Mouse (Mus musculus) ES-Bruce4 (cell line): ENCODE data around the gene Arhgef40. TPM values are rescaled to one million over a fixed set of nuclear protein-coding genes. Genes with fewer than 3 reads are reported as not detected.

ENCODE experiments used
- H3K27ac ChIP-seq: 2 replicates; pipeline ENCODE4 v1.5.1; 2012; ENCODE audit warnings: low read length, inconsistent platforms; ENCODE audit not compliant: insufficient read depth
- H3K27me3 ChIP-seq: 2 replicates; pipeline ENCODE4 v1.6.1; 2012; ENCODE audit warnings: mild to moderate bottlenecking, low read length, inconsistent platforms; ENCODE audit not compliant: control insufficient read depth, poor library complexity, insufficient read depth, severe bottlenecking
- H3K36me3 ChIP-seq: 2 replicates; pipeline ENCODE4 v1.6.1; 2012; ENCODE audit warnings: inconsistent platforms, mild to moderate bottlenecking, low read length, moderate library complexity; ENCODE audit not compliant: control insufficient read depth, poor library complexity, insufficient read depth, severe bottlenecking
- H3K4me1 ChIP-seq: one replicate; pipeline ENCODE4 v1.8.1; 2011; ENCODE audit warnings: low read length; ENCODE audit not compliant: control insufficient read depth, insufficient read depth
- H3K4me3 ChIP-seq: 2 replicates; pipeline ENCODE4 v1.5.1; 2011; ENCODE audit warnings: low read depth, mild to moderate bottlenecking, low read length
- H3K9ac ChIP-seq: 2 replicates; pipeline ENCODE4 v1.6.1; 2012; ENCODE audit warnings: low read depth, mild to moderate bottlenecking, inconsistent platforms; ENCODE audit not compliant: poor library complexity, severe bottlenecking
- H3K9me3 ChIP-seq: replicated peaks from 2 replicates; pipeline ENCODE4 v1.6.1; 2012; ENCODE audit warnings: mild to moderate bottlenecking, low read length, inconsistent platforms; ENCODE audit not compliant: control insufficient read depth, poor library complexity, insufficient read depth, severe bottlenecking
- CTCF ChIP-seq: IDR thresholded peaks from one replicate; pipeline ENCODE4 v1.8.1; 2011; ENCODE audit warnings: low read depth, low read length
- EP300 ChIP-seq: IDR thresholded peaks from 2 replicates; pipeline ENCODE4 v1.6.1; 2011; ENCODE audit warnings: low read depth, low read length; ENCODE audit not compliant: insufficient read depth
- POLR2A ChIP-seq: IDR thresholded peaks from one replicate; pipeline ENCODE4 v1.8.1; 2011; ENCODE audit warnings: low read length; ENCODE audit not compliant: insufficient read depth
- polyA plus RNA-seq: library from polyadenylated mRNA; stranded (reverse); fragments of >200 nt; gene quantifications from 2 replicates; pipeline ENCODE4 v1.2.4, GENCODE M21; 2011; ENCODE audit warnings: low read depth; ENCODE audit not compliant: missing spikeins, insufficient read depth, insufficient read length

The Arhgef40 gene
- polyA plus RNA-seq, 1 experiment = 20.5 TPM

DNA sequence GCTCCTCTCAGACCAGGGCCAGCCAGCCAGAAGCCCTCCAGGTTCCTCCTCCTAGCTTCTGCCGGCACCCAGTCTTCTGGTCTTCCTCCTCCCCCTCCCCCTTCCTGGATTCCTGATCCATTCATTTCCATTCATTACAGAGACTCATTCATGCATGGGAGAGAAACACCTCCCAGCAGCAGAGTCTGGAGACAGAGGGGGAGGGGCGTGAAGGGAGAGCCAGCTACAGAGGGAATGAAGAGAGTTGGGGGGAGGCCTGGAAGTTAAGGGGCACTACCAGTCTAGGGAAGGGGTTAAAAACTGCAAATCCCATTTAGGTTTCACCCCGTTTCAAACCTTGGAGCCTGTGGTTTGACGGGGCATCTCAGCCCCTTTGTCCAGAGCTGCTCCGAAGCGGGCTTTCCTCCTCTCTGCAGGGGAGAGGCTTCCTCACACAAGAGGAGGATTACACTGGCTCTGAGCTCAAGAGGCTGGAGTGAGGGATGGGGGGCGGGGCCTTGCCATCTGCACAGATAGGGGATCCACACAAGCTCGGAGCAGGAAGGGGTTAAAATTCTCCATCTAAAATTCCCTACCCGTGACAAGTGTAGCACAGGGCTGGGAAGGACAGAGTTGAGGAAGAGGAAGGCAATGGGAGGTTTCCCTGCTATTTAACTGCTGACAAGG lies 26.1 kb downstream of the Arhgef40 start:
- Histone ChIP-seq H3K27me3 (no peaks in the 10 kb centered on the region), H3K27ac (peak overlapping the region; percentile 66), H3K36me3 (peaks cover 2% of the 10 kb centered on the region; the same call in 1 of the 2 replicates), H3K9ac (no peak overlapping the region), H3K4me1 (peaks cover 5% of the 10 kb centered on the region), H3K9me3 (no peaks in the 10 kb centered on the region), H3K4me3 (peak overlapping the region; percentile 35)
- 0 out of 2 replicates have a peak, but pooled peaks have one; percentile 22 for TF ChIP-seq EP300
- no peak for TF ChIP-seq POLR2A

DNA sequence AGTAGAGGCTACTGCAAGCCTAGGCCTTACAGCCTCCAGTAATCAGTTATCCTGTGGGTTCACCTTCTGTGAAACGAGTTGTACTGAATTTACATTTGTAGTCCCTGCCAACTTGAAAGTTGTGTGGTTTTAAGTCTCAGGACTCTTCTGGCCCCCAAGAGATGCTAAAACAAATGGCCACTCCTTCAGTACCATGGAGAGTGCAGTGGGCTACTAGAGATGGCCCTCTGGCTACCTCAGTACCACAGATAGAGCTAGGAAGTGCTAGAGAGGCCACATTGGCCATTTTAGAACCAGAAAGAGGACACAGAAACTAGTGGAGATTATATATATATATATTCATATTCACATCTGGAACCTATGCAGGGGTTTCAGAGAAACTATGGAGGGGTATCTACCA lies 27.2 kb downstream of the Arhgef40 start:
- H3K36me3 ChIP-seq = 0 out of 2 replicates have a peak, but pooled peaks cover 2% of the 10 kb centered on the region

DNA sequence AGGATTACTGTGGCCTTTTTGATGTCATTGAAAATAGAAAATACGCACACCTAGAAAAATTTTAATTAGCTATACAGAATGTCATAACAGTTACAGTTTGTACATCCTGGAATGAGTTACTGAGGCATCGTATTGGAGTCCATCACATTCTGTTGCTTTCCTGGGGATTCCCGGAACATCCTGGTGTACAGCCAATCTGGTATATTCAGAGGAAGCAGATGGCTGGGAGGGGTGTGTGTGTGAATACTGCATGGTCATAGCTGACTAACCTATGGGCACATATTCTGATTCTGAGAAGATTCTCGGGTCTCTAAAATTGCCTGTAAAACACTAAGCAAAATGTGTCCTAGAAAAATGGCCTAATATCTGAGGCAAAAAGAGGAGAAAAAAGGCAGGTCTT lies 27.6 kb downstream of the Arhgef40 start:
- TF ChIP-seq CTCF (no peak), EP300 (no peak), POLR2A (no peak)
- H3K4me3 ChIP-seq = no peak overlapping the region
- H3K27me3 ChIP-seq = no peaks in the 10 kb centered on the region
- H3K9ac ChIP-seq = no peak overlapping the region
- no peaks in the 10 kb centered on the region for H3K9me3 ChIP-seq
- H3K36me3 ChIP-seq = 0 out of 2 replicates have a peak, but pooled peaks cover 1% of the 10 kb centered on the region
- H3K27ac ChIP-seq = no peak overlapping the region
- peaks cover 5% of the 10 kb centered on the region for H3K4me1 ChIP-seq

More for the DNA sequence above, 27.2 kb downstream of the Arhgef40 start:
- no peaks in the 10 kb centered on the region for H3K27me3 ChIP-seq
- H3K4me3 ChIP-seq = no peak overlapping the region
- H3K27ac ChIP-seq = peak overlapping the region; percentile 12; the same call in 1 of the 2 replicates
- H3K4me1 ChIP-seq = peaks cover 5% of the 10 kb centered on the region
- no peaks in the 10 kb centered on the region for H3K9me3 ChIP-seq
- TF ChIP-seq EP300 = no peak
- no peak for TF ChIP-seq CTCF
- TF ChIP-seq POLR2A = no peak
- no peak overlapping the region for H3K9ac ChIP-seq

DNA sequence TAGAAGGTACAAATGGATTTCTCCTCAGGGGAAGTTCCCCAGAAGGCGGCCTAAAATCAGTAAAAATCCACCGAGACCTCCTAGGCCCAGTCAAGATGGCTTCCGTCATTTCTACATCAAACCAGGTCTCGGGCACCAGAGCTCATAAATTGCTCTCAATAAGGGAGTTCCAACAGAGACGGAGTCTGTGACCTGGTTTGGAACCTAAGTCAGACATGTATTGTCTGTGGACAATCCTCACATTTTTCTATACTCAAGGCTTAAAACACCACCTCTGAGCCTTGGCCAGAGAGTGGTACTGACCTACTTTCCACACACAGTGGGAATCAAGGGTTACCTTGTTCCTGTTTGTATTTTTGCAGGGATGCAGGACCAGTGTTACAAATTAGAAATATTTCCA lies 28.0 kb downstream of the Arhgef40 start:
- no peak overlapping the region for H3K9ac ChIP-seq
- no peaks in the 10 kb centered on the region for H3K9me3 ChIP-seq
- no peaks in the 10 kb centered on the region for H3K27me3 ChIP-seq
- H3K27ac ChIP-seq = no peak overlapping the region
- H3K4me1 ChIP-seq = peaks cover 4% of the 10 kb centered on the region
- no peak overlapping the region for H3K4me3 ChIP-seq
- TF ChIP-seq CTCF = no peak
- no peaks in the 10 kb centered on the region for H3K36me3 ChIP-seq

DNA sequence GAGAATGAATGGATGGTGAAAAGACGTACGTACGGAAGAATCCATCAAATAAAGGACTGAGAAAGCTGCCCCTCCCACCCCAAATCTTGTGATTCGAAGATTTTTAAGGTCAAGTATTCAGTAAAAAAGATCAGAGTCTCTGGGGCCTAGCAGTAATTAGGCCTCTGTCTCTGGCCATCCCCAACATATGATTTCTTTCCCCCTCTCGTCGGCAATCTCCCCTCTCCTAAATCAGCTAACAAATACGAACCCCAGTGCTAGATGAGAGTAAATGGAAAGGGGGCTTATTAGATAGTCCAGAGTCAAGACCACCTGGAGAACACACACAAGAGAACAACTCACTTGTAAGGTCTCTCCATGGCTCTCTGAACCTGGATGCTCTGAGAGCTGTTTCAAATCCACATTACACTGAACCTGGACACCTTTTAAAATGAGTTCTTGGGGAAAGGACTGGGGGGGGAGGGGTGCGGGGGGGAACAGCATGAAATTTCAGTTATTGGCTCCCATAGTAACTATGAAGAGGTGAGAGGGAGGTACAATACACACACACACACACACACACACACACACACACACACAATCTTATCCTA lies 28.6 kb downstream of the Arhgef40 start:
- Histone ChIP-seq H3K36me3 (no peaks in the 10 kb centered on the region), H3K4me3 (no peak overlapping the region), H3K9me3 (no peaks in the 10 kb centered on the region), H3K4me1 (peaks cover 6% of the 10 kb centered on the region), H3K9ac (peak overlapping the region; percentile 98), H3K27me3 (no peaks in the 10 kb centered on the region), H3K27ac (peak overlapping the region; percentile 95)
- TF ChIP-seq EP300 (no peak), POLR2A (no peak), CTCF (no peak)

DNA sequence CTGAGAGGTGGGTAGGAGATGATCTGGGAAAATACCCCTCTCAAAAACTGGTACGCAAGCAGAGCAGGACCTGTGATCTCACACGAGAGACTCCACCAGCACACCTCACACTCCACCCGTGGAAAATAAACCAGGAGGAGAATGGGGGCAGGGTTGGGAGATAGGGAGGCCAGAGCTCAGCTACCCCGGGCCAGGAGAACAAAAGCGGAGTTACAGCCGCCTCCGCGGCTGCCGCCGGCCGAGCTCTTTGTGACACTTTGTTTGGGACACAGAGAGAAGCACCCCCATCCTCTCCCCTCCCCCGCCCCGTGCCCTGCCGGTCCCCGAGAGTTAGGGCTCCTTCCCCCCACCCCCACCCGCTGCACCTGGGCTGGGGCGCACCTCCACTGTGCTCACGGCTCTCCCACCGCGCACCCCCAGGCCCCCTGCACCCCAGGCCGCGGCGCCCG lies 29.3 kb downstream of the Arhgef40 start:
- H3K36me3 ChIP-seq = no peaks in the 10 kb centered on the region
- no peaks in the 10 kb centered on the region for H3K9me3 ChIP-seq
- peaks cover 10% of the 10 kb centered on the region for H3K4me1 ChIP-seq
- H3K27me3 ChIP-seq = no peaks in the 10 kb centered on the region
- peak overlapping the region; percentile 98 for H3K9ac ChIP-seq
- TF ChIP-seq EP300 (no peak), POLR2A (no peak), CTCF (no peak)
- peak overlapping the region; percentile 97 for H3K4me3 ChIP-seq
- peak overlapping the region; percentile 95 for H3K27ac ChIP-seq
